Mouse (Mus musculus) kidney, adult 10 weeks (tissue): Measurements from ENCODE around the gene Hmgn5. TPM values are rescaled to one million over a fixed set of nuclear protein-coding genes. Genes with fewer than 3 reads are reported as not detected.

Experiments
- polyA plus RNA-seq: library from polyadenylated mRNA; stranded (reverse); fragments of 350-450 nt; fragmentation: Illumina TruSeq; extraction: RNeasy Lipid Tissue Mini Kit (QIAGEN cat#74804); gene quantifications from one replicate; pipeline ENCODE4 v1.2.3, GENCODE M21; 2014; ENCODE audit warnings: low read depth, low replicate concordance

Hmgn5 gene
- 180 TPM for polyA plus RNA-seq

DNA sequence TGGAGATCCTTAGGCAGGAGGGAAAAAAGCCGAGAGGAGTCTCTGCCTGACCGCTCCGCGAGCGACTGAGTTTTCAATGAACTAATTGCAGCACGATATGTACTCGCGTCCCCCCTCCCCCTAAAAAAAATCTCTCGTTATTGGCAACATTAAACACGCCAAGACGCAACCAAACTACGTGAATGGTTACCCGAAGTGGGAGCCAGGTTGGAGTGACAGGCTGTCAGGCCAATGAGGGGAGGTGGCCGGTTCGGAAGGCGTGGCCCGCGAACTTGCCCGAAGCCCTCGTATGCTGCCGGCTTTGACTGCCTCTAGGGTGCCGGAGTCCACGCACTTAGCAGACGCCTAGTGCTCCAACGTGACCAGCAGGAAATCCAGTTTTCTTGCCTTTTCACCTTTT is at the start of gene Hmgn5:
Gene Hmgn5 (minus strand): TSS at position 122 of the 400 bp plus-strand sequence.

Other genes starting within 250 kb of the Hmgn5 start
- gene Brwd3, start 179.0 kb downstream of the Hmgn5 start, polyA plus RNA-seq: 9.7 TPM
- 286 TPM for gene Sh3bgrl, start 82.0 kb upstream of the Hmgn5 start, polyA plus RNA-seq
- gene Gm6377, start 183.4 kb upstream of the Hmgn5 start, polyA plus RNA-seq: 0.81 TPM